Mouse (Mus musculus) spleen, adult 2 months (tissue): ENCODE measurements around the gene Zc3h15. TPM values are rescaled to one million over a fixed set of nuclear protein-coding genes. Genes with fewer than 3 reads are reported as not detected.

ENCODE experiments used
- DNase-seq, 2 experiments: peaks; one replicate each; pipeline versions ENCODE4 v3.0.0 to v3.0.0-alpha.2; 2012 to 2021; ENCODE audit warnings: low spot score in 2 of 2, low read depth in 1 of 2
- H3K27ac ChIP-seq: fragments of 200-500 bp; 2 replicates; pipeline ENCODE4 v1.5.1; 2012; ENCODE audit warnings: low read length, inconsistent platforms; ENCODE audit not compliant: insufficient read depth
- H3K27me3 ChIP-seq: fragments of 200-500 bp; 2 replicates; pipeline ENCODE4 v1.6.1; 2012; ENCODE audit warnings: mild to moderate bottlenecking, moderate library complexity, low read length, inconsistent platforms; ENCODE audit not compliant: control insufficient read depth, insufficient read depth
- H3K36me3 ChIP-seq: fragments of 200-500 bp; 2 replicates; pipeline ENCODE4 v1.6.1; 2012; ENCODE audit warnings: mild to moderate bottlenecking, low read length, inconsistent platforms; ENCODE audit not compliant: control insufficient read depth, insufficient read depth
- H3K4me1 ChIP-seq: fragments of 200-500 bp; 2 replicates; pipeline ENCODE4 v1.6.1; 2011; ENCODE audit warnings: inconsistent platforms; ENCODE audit not compliant: control insufficient read depth, insufficient read depth, insufficient read length
- H3K4me3 ChIP-seq: fragments of 200-500 bp; 2 replicates; pipeline ENCODE4 v1.5.1; 2011; ENCODE audit warnings: mild to moderate bottlenecking, inconsistent platforms; ENCODE audit not compliant: insufficient read depth, insufficient read length; ENCODE audit errors: extremely low read depth
- CTCF ChIP-seq: fragments of 200-500 bp; IDR thresholded peaks from 2 replicates; pipeline ENCODE4 v1.5.1; 2011; ENCODE audit warnings: mild to moderate bottlenecking, inconsistent platforms; ENCODE audit not compliant: insufficient read depth, insufficient read length, insufficient replicate concordance; ENCODE audit errors: extremely low read depth
- POLR2A ChIP-seq: fragments of 200-500 bp; IDR thresholded peaks from 2 replicates; pipeline ENCODE4 v1.6.1; 2011; ENCODE audit warnings: low read depth, low read length, inconsistent platforms
- WGBS: fragments of 180-500 bp; shearing (Covaris S2); methylation state at CpG from one replicate; pipeline ENCODE4 v1.1.7; 2018; 5-methylcytosine and 5-hydroxymethylcytosine counted together
- polyA plus RNA-seq: library from polyadenylated mRNA; depleted of rRNA; stranded (reverse); fragments of >200 nt; gene quantifications from 2 replicates; pipeline ENCODE4 v1.2.3, GENCODE M21; 2012

Zc3h15 gene
- polyA plus RNA-seq, 1 experiment = 10.1 TPM

- DNase-seq = no peak
- 0 out of 2 replicates have a peak, but pooled peaks cover 2% of the 10 kb centered on the region for H3K27me3 ChIP-seq
- H3K36me3 ChIP-seq = no peaks in the 10 kb centered on the region
- H3K27ac ChIP-seq = no peak overlapping the region
- TF ChIP-seq CTCF = no peak
- no peak for TF ChIP-seq POLR2A
- WGBS = 90% methylated on average over 9 of the region's 9 CpGs
- H3K4me1 ChIP-seq = no peaks in the 10 kb centered on the region
- no peak overlapping the region for H3K4me3 ChIP-seq
Observed at GRCm38 (mm10) chr2:83626881-83627280, 17.4 kb upstream of the Zc3h15 start.

GRCm38 (mm10) chr2:83627495-83627894 lies 16.7 kb upstream of the Zc3h15 start:
- Histone ChIP-seq H3K4me1 (no peaks in the 10 kb centered on the region), H3K27ac (no peak overlapping the region), H3K27me3 (0 out of 2 replicates have a peak, but pooled peaks cover 2% of the 10 kb centered on the region), H3K4me3 (no peak overlapping the region), H3K36me3 (no peaks in the 10 kb centered on the region)
- no peak for TF ChIP-seq POLR2A
- TF ChIP-seq CTCF = no peak
- 68% methylated on average over 9 of the region's 9 CpGs for WGBS
- no peak for DNase-seq

- 95% methylated on average over 6 of the region's 6 CpGs for WGBS
- no peak overlapping the region for H3K27ac ChIP-seq
- H3K27me3 ChIP-seq = no peaks in the 10 kb centered on the region
- no peak overlapping the region for H3K4me3 ChIP-seq
- DNase-seq = no peak
- H3K36me3 ChIP-seq = no peaks in the 10 kb centered on the region
- H3K4me1 ChIP-seq = no peaks in the 10 kb centered on the region
- TF ChIP-seq POLR2A = no peak
- no peak for TF ChIP-seq CTCF
Observed at GRCm38 (mm10) chr2:83627932-83628331, 16.3 kb upstream of the Zc3h15 start.

- 98% methylated on average over 1 of the region's 1 CpGs for WGBS
- Histone ChIP-seq H3K27me3 (no peaks in the 10 kb centered on the region), H3K36me3 (no peaks in the 10 kb centered on the region), H3K4me3 (no peak overlapping the region), H3K4me1 (peaks cover 3% of the 10 kb centered on the region; the same call in 1 of the 2 replicates), H3K27ac (no peak overlapping the region)
- no peak for DNase-seq
- TF ChIP-seq POLR2A = no peak
- no peak for TF ChIP-seq CTCF
Observed at GRCm38 (mm10) chr2:83641993-83642392, 2.2 kb upstream of the Zc3h15 start.

GRCm38 (mm10) chr2:83648916-83649315 lies 4.7 kb downstream of the Zc3h15 start:
- WGBS = 60% methylated on average over 9 of the region's 9 CpGs
- no peak overlapping the region for H3K27ac ChIP-seq
- no peak for TF ChIP-seq POLR2A
- no peaks in the 10 kb centered on the region for H3K36me3 ChIP-seq
- peaks cover 4% of the 10 kb centered on the region for H3K4me1 ChIP-seq
- DNase-seq = no peak
- no peak overlapping the region for H3K4me3 ChIP-seq
- H3K27me3 ChIP-seq = no peaks in the 10 kb centered on the region

- Histone ChIP-seq H3K27ac (no peak overlapping the region), H3K27me3 (no peaks in the 10 kb centered on the region), H3K4me1 (peaks cover 2% of the 10 kb centered on the region), H3K36me3 (peaks cover 6% of the 10 kb centered on the region), H3K4me3 (no peak overlapping the region)
- no peak for DNase-seq
- TF ChIP-seq POLR2A (no peak), CTCF (no peak)
Observed at GRCm38 (mm10) chr2:83652606-83653005, 8.4 kb downstream of the Zc3h15 start.

- no peak overlapping the region for H3K27ac ChIP-seq
- H3K27me3 ChIP-seq = no peaks in the 10 kb centered on the region
- no peaks in the 10 kb centered on the region for H3K4me1 ChIP-seq
- no peak for TF ChIP-seq POLR2A
- TF ChIP-seq CTCF = no peak
- H3K36me3 ChIP-seq = peaks cover 19% of the 10 kb centered on the region
- no peak overlapping the region for H3K4me3 ChIP-seq
- no peak for DNase-seq
- WGBS = 83% methylated on average over 3 of the region's 3 CpGs
Observed at GRCm38 (mm10) chr2:83659279-83659678, 15.0 kb downstream of the Zc3h15 start.
